In the genomic region with DNA sequence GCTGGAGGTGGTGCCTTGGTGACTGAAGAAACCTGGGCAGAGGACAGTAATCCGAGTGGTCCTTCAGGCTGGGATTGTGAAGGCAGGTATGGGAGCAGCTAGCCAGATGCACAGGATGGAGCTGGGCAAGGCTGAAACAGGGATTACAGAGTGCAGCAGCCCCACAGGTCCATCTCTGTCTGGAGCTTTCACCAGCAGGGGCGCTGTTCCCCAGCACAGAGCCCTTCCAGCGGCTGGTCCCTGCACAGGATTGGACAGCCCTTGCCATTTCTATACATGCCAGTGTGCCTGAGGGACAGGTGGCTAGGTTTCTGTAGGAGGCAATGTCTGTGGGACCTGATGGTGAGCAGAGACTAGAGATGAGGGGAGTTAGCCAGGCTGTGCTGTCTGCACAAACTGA, we compare ENCODE assay signal across 9 mouse cellular contexts.
DNase-seq lines count a peak whose midpoint lies in the region; ATAC-seq and TF ChIP-seq lines count a peak whose summit lies in the region.
"Had no signal": no experiment of that assay in that cellular context is flagged by ENCODE, and none has a peak within 500 bp of the region (broad histone marks: within the 10 kb centered on the region; RNA-seq: fewer than 3 reads in every experiment).

No protein-coding gene starts in this region.

- H3K4me1 ChIP-seq in liver, embryonic 12.5 days, result no peaks in the 10 kb centered on the region
- H3K4me1 ChIP-seq in lung, embryonic 14.5 days (ENCODE audit: insufficient read depth), result no peaks in the 10 kb centered on the region
- H3K4me1 ChIP-seq: heart, embryonic 15.5 days had no signal

- H3K27ac ChIP-seq in liver, embryonic 12.5 days, result no peak overlapping the region
- H3K27ac ChIP-seq in lung, embryonic 14.5 days (ENCODE audit: low read depth), result no peak overlapping the region
- H3K27ac ChIP-seq: heart, embryonic 15.5 days had no signal

- ATAC-seq in liver, embryonic 12.5 days, result no peak
- ATAC-seq in hematopoietic stem cell, adult 5-6 weeks (replicated peaks in 1 of 2; ENCODE audit: insufficient read depth in 1 of 2, low FRiP score in 2 of 2, low TSS enrichment in 1 of 2, low read depth in 1 of 2, poor library complexity in 2 of 2, severe bottlenecking in 2 of 2), result peak; percentile 67 to 77; a peak in 3 of 4 replicates
- no peak for ATAC-seq in lung, embryonic 14.5 days (ENCODE audit: insufficient read depth)

- 23% methylated on average over 3 of the region's 3 CpGs for WGBS in liver, embryonic 12.5 days (ENCODE audit: insufficient replicate concordance)
- 24% methylated on average over 3 of the region's 3 CpGs for WGBS in lung, embryonic 14.5 days

- H3K9ac ChIP-seq in liver, embryonic 12.5 days, result no peak overlapping the region
- no peak overlapping the region for H3K9ac ChIP-seq in lung, embryonic 14.5 days
- H3K9ac ChIP-seq: heart, embryonic 15.5 days had no signal

- no peak overlapping the region for H3K4me3 ChIP-seq in liver, embryonic 12.5 days
- H3K4me3 ChIP-seq in lung, embryonic 14.5 days (ENCODE audit: low read depth, low read length), result no peak overlapping the region
- H3K4me3 ChIP-seq: heart, embryonic 15.5 days had no signal

- H3K36me3 ChIP-seq in liver, embryonic 12.5 days, result no peaks in the 10 kb centered on the region
- H3K36me3 ChIP-seq in lung, embryonic 14.5 days (ENCODE audit: insufficient read depth), result no peaks in the 10 kb centered on the region
- H3K36me3 ChIP-seq: heart, embryonic 15.5 days had no signal

- H3K9me3 ChIP-seq in liver, embryonic 12.5 days (replicated peaks), result no peaks in the 10 kb centered on the region
- H3K9me3 ChIP-seq in lung, embryonic 14.5 days (ENCODE audit: low read depth, low read length), result no peaks in the 10 kb centered on the region
- H3K9me3 ChIP-seq: heart, embryonic 15.5 days had no signal

- DNase-seq in cerebellum, adult 8-10 months, result peak; percentile 28
- no peak for DNase-seq in cerebellum, adult 11 months
- peak; percentile 43 for DNase-seq in liver
- DNase-seq in adrenal gland, postnatal 36 days, result peak; percentile 68 to 77
- DNase-seq in lung, embryonic 14.5 days, result peak; percentile 67
- peak; percentile 14 for DNase-seq in thymus, postnatal 14 days

- H3K27me3 ChIP-seq in liver, embryonic 12.5 days (replicated peaks), result peaks cover 6% of the 10 kb centered on the region; the same call in 1 of the 2 replicates
- H3K27me3 ChIP-seq in lung, embryonic 14.5 days (ENCODE audit: insufficient read depth, low read length), result no peaks in the 10 kb centered on the region

- no peak overlapping the region for H3K4me2 ChIP-seq in liver, embryonic 12.5 days
- no peak overlapping the region for H3K4me2 ChIP-seq in lung, embryonic 14.5 days
- H3K4me2 ChIP-seq: heart, embryonic 15.5 days had no signal

- peak; percentile 79 for TF ChIP-seq CTCF in lung, embryonic 14.5 days (IDR thresholded peaks at IDR 0.05; ENCODE audit: low read depth)

Comparison
In these comparisons a context has a peak if more than half of its experiments do, and no peak if none do; other contexts are left out.
1. ATAC-seq: peak in hematopoietic stem cell, adult 5-6 weeks (2 of 2); none in liver, embryonic 12.5 days (single experiment) and lung, embryonic 14.5 days (single experiment).